Mouse (Mus musculus) forebrain, embryonic 11.5 days (tissue): ENCODE results near the gene Prune1. TPM values are rescaled to one million over a fixed set of nuclear protein-coding genes. Genes with fewer than 3 reads are reported as not detected.

Experiments used
- ATAC-seq: fragments of 200-750 bp; cut with Nextera tagmentation; replicated peaks from 2 replicates; pipeline ENCODE4 v1.8.0; 2017; ENCODE audit warnings: moderate TSS enrichment; ENCODE audit not compliant: low FRiP score
- DNase-seq: peaks from one replicate; pipeline ENCODE4 v3.0.0-alpha.2; 2017; ENCODE audit warnings: low spot score
- H3K27ac ChIP-seq: fragments of 300-500 bp; sonication (generic); 2 replicates; pipeline ENCODE4 v1.5.1; 2014; ENCODE audit warnings: low read depth, low read length
- H3K27me3 ChIP-seq: fragments of 300-500 bp; sonication (generic); 2 replicates; pipeline ENCODE4 v1.6.1; 2014; ENCODE audit warnings: mild to moderate bottlenecking, low read length, mixed read lengths; ENCODE audit not compliant: control insufficient read depth, insufficient read depth
- H3K36me3 ChIP-seq: fragments of 300-500 bp; sonication (generic); 2 replicates; pipeline ENCODE4 v1.6.1; 2014; ENCODE audit warnings: mild to moderate bottlenecking, low read length, moderate library complexity, mixed read lengths; ENCODE audit not compliant: control insufficient read depth, insufficient read depth
- H3K4me1 ChIP-seq: fragments of 300-500 bp; sonication (generic); replicated peaks from 2 replicates; pipeline ENCODE4 v1.6.1; 2014; ENCODE audit warnings: low read length, mixed read lengths; ENCODE audit not compliant: control insufficient read depth, insufficient read depth
- H3K4me2 ChIP-seq: fragments of 300-500 bp; sonication (generic); 2 replicates; pipeline ENCODE4 v1.6.1; 2014; ENCODE audit warnings: low read depth, mild to moderate bottlenecking, low read length, moderate library complexity, mixed read lengths; ENCODE audit not compliant: severe bottlenecking
- H3K4me3 ChIP-seq: fragments of 300-500 bp; sonication (generic); 2 replicates; pipeline ENCODE4 v1.5.1; 2014; ENCODE audit warnings: low read depth, low read length
- H3K9ac ChIP-seq: fragments of 300-500 bp; sonication (generic); 2 replicates; pipeline ENCODE4 v1.6.1; 2014; ENCODE audit warnings: low read length
- H3K9me3 ChIP-seq: fragments of 300-500 bp; sonication (generic); 2 replicates; pipeline ENCODE4 v1.6.1; 2016; ENCODE audit warnings: low read length, mixed read lengths; ENCODE audit not compliant: control insufficient read depth
- whole genome bisulfite sequencing: fragments of 180-500 bp; shearing (Covaris S2); extraction: QIAGEN DNeasy Blood & Tissue Kit; methylation state at CpG from one replicate; pipeline ENCODE4 v1.1.7; 2014; 5-methylcytosine and 5-hydroxymethylcytosine counted together
- polyA plus RNA-seq: library from polyadenylated mRNA; unstranded; fragments of >200 nt; fragmentation: Nextera tagmentation; extraction: Ambion mirVana; gene quantifications from 2 replicates; pipeline ENCODE4 v1.2.1, GENCODE M21; 2014

Prune1 gene
- polyA plus RNA-seq, 1 experiment from 2014 or later = 26.4 TPM

- no peak overlapping the region for H3K4me2 ChIP-seq
- no peak overlapping the region for H3K9ac ChIP-seq
- DNase-seq (peak; percentile 67), ATAC-seq (no peak)
- no peaks in the 10 kb centered on the region for H3K9me3 ChIP-seq
- no peaks in the 10 kb centered on the region for H3K36me3 ChIP-seq
- H3K4me1 ChIP-seq = 0 out of 2 replicates have a peak, but pooled peaks cover 3% of the 10 kb centered on the region
- H3K27me3 ChIP-seq = no peaks in the 10 kb centered on the region
- no peak overlapping the region for H3K27ac ChIP-seq
- no peak overlapping the region for H3K4me3 ChIP-seq
- WGBS = 65% methylated on average over 9 of the region's 9 CpGs
Measured at GRCm38 (mm10) chr3:95310968-95311882, 29.3 kb upstream of the Prune1 start.

- Histone ChIP-seq H3K4me3 (no peak overlapping the region), H3K4me2 (no peak overlapping the region), H3K4me1 (0 out of 2 replicates have a peak, but pooled peaks cover 3% of the 10 kb centered on the region), H3K9ac (no peak overlapping the region), H3K27me3 (no peaks in the 10 kb centered on the region), H3K36me3 (no peaks in the 10 kb centered on the region), H3K27ac (no peak overlapping the region), H3K9me3 (no peaks in the 10 kb centered on the region)
- ATAC-seq = no peak
- DNase-seq = no peak
- 73% methylated on average over 3 of the region's 3 CpGs for WGBS
Measured at GRCm38 (mm10) chr3:95310496-95310895, 28.6 kb upstream of the Prune1 start.

GRCm38 (mm10) chr3:95307100-95307499, 25.2 kb upstream of the Prune1 start, which contains the start of gene Anxa9:
Gene Anxa9 (minus strand): TSS chr3:95307176.
- Histone ChIP-seq H3K36me3 (no peaks in the 10 kb centered on the region), H3K4me2 (no peak within 1 kb of the TSS), H3K27ac (no peak within 1 kb of the TSS), H3K27me3 (no peaks in the 10 kb centered on the region), H3K4me3 (no peak within 1 kb of the TSS), H3K9me3 (no peaks in the 10 kb centered on the region), H3K4me1 (no peaks in the 10 kb centered on the region), H3K9ac (no peak within 1 kb of the TSS)
- DNase-seq = no peak
- no peak for ATAC-seq
- 76% methylated on average over 7 of the region's 7 CpGs for WGBS

GRCm38 (mm10) chr3:95306244-95306643, 24.4 kb upstream of the Prune1 start:
- Histone ChIP-seq H3K27me3 (no peaks in the 10 kb centered on the region), H3K4me2 (no peak overlapping the region), H3K36me3 (no peaks in the 10 kb centered on the region), H3K4me1 (no peaks in the 10 kb centered on the region), H3K9me3 (no peaks in the 10 kb centered on the region), H3K9ac (no peak overlapping the region), H3K4me3 (no peak overlapping the region), H3K27ac (no peak overlapping the region)
- DNase-seq (no peak), ATAC-seq (no peak)
- 88% methylated on average over 4 of the region's 4 CpGs for WGBS

- H3K36me3 ChIP-seq = no peaks in the 10 kb centered on the region
- no peaks in the 10 kb centered on the region for H3K4me1 ChIP-seq
- H3K9ac ChIP-seq = no peak overlapping the region
- no peak for DNase-seq
- H3K4me2 ChIP-seq = no peak overlapping the region
- H3K27ac ChIP-seq = no peak overlapping the region
- no peak for ATAC-seq
- no peaks in the 10 kb centered on the region for H3K9me3 ChIP-seq
- no peaks in the 10 kb centered on the region for H3K27me3 ChIP-seq
- H3K4me3 ChIP-seq = no peak overlapping the region
- 85% methylated on average over 3 of the region's 3 CpGs for WGBS
Measured at GRCm38 (mm10) chr3:95301204-95301796, 19.4 kb upstream of the Prune1 start.

GRCm38 (mm10) chr3:95298018-95298417, 16.1 kb upstream of the Prune1 start:
- 92% methylated on average over 7 of the region's 7 CpGs for WGBS
- Histone ChIP-seq H3K4me3 (no peak overlapping the region), H3K4me2 (no peak overlapping the region), H3K4me1 (no peaks in the 10 kb centered on the region), H3K27me3 (no peaks in the 10 kb centered on the region), H3K9ac (no peak overlapping the region), H3K9me3 (no peaks in the 10 kb centered on the region), H3K27ac (no peak overlapping the region), H3K36me3 (no peaks in the 10 kb centered on the region; the same call in 1 of the 2 replicates)
- no peak for ATAC-seq
- DNase-seq = no peak

GRCm38 (mm10) chr3:95296103-95296469, 14.2 kb upstream of the Prune1 start:
- DNase-seq (peak; percentile 67), ATAC-seq (no peak)
- H3K27me3 ChIP-seq = no peaks in the 10 kb centered on the region
- no peaks in the 10 kb centered on the region for H3K9me3 ChIP-seq
- H3K4me2 ChIP-seq = no peak overlapping the region
- H3K36me3 ChIP-seq = no peaks in the 10 kb centered on the region; the same call in 1 of the 2 replicates
- H3K9ac ChIP-seq = no peak overlapping the region
- H3K27ac ChIP-seq = no peak overlapping the region
- H3K4me1 ChIP-seq = no peaks in the 10 kb centered on the region
- 11% methylated on average over 5 of the region's 5 CpGs for WGBS
- H3K4me3 ChIP-seq = no peak overlapping the region

- 85% methylated on average over 11 of the region's 11 CpGs for WGBS
- Histone ChIP-seq H3K27ac (no peak overlapping the region), H3K9ac (no peak overlapping the region), H3K4me2 (no peak overlapping the region), H3K4me3 (no peak overlapping the region), H3K36me3 (no peaks in the 10 kb centered on the region; the same call in 1 of the 2 replicates), H3K9me3 (no peaks in the 10 kb centered on the region), H3K4me1 (no peaks in the 10 kb centered on the region), H3K27me3 (no peaks in the 10 kb centered on the region)
- DNase-seq = no peak
- ATAC-seq = no peak; the same call in 1 of the 2 replicates
Measured at GRCm38 (mm10) chr3:95295321-95296102, 13.6 kb upstream of the Prune1 start.
